Mouse (Mus musculus): ENCODE measurements around the gene Slc52a3. TPM values are rescaled to one million over a fixed set of nuclear protein-coding genes. Genes with fewer than 3 reads are reported as not detected.

Gene Slc52a3
- 1.3 TPM for polyA plus RNA-seq (2015; fragmentation: Illumina TruSeq; extraction: RNeasy Lipid Tissue Mini Kit (QIAGEN cat#74804); ENCODE audit: insufficient read depth, low read depth, low replicate concordance)

GRCm38 (mm10) chr2:151996229-151997189 lies at the start of gene Slc52a3:
Gene Slc52a3, plus strand, starts transcription at chr2:151996511.

GRCm38 (mm10) chr2:151979470-151980354 lies 16.6 kb upstream of the Slc52a3 start, which contains the start of gene Fam110a:
Gene Fam110a, minus strand, starts transcription at chr2:151980219.

Other genes starting within 250 kb of the Slc52a3 start
- gene Rspo4, start 153.6 kb upstream of the Slc52a3 start, polyA plus RNA-seq (2015; fragmentation: Illumina TruSeq; extraction: RNeasy Lipid Tissue Mini Kit (QIAGEN cat#74804); ENCODE audit: insufficient read depth, low read depth, low replicate concordance) = 0.79 TPM
- 1.0 TPM for gene Angpt4, start 85.3 kb upstream of the Slc52a3 start, polyA plus RNA-seq (2015; fragmentation: Illumina TruSeq; extraction: RNeasy Lipid Tissue Mini Kit (QIAGEN cat#74804); ENCODE audit: insufficient read depth, low read depth, low replicate concordance)
- 4.0 TPM for gene Fam110a, start 16.3 kb upstream of the Slc52a3 start, polyA plus RNA-seq (2015; fragmentation: Illumina TruSeq; extraction: RNeasy Lipid Tissue Mini Kit (QIAGEN cat#74804); ENCODE audit: insufficient read depth, low read depth, low replicate concordance)
- gene Scrt2, start 85.0 kb downstream of the Slc52a3 start, polyA plus RNA-seq (2015; fragmentation: Illumina TruSeq; extraction: RNeasy Lipid Tissue Mini Kit (QIAGEN cat#74804); ENCODE audit: insufficient read depth, low read depth, low replicate concordance) = not detected
- 5.3 TPM for gene Srxn1, start 109.0 kb downstream of the Slc52a3 start, polyA plus RNA-seq (2015; fragmentation: Illumina TruSeq; extraction: RNeasy Lipid Tissue Mini Kit (QIAGEN cat#74804); ENCODE audit: insufficient read depth, low read depth, low replicate concordance)
- gene Tcf15, start 147.1 kb downstream of the Slc52a3 start, polyA plus RNA-seq (2015; fragmentation: Illumina TruSeq; extraction: RNeasy Lipid Tissue Mini Kit (QIAGEN cat#74804); ENCODE audit: insufficient read depth, low read depth, low replicate concordance) = 2.1 TPM
- gene Csnk2a1, start 230.3 kb downstream of the Slc52a3 start, polyA plus RNA-seq (2015; fragmentation: Illumina TruSeq; extraction: RNeasy Lipid Tissue Mini Kit (QIAGEN cat#74804); ENCODE audit: insufficient read depth, low read depth, low replicate concordance) = 17.7 TPM